Mouse (Mus musculus): ENCODE measurements around the gene Astl.
"Not testable (repeated sequence)": the region's sequence is repeated elsewhere in the genome, so short reads cannot be mapped to it uniquely, and the experiment has no call there.

The Astl gene

DNA sequence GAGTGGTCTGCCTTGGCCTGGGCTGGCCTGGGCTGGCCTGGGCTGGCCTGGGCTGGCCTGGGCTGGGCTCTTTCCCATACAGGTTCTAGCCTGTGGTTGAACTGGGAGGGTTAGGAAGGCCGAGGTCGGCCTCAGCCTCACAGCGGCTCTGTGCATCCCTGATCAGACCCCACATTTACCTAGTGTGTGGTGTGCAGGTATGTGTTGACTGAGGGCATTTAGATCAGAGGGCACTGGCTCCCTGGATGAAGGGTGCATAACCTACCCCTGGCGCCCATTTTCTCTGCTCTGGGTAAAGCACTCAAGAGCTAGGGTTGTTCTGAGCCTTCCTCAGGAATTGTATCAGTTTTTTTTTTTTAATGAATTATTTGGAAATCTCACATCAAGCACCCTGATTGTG, at the start of gene Astl:
Gene Astl, plus strand, starts transcription at position 224 of the 400 bp plus-strand sequence.
- no peak for DNase-seq

DNA sequence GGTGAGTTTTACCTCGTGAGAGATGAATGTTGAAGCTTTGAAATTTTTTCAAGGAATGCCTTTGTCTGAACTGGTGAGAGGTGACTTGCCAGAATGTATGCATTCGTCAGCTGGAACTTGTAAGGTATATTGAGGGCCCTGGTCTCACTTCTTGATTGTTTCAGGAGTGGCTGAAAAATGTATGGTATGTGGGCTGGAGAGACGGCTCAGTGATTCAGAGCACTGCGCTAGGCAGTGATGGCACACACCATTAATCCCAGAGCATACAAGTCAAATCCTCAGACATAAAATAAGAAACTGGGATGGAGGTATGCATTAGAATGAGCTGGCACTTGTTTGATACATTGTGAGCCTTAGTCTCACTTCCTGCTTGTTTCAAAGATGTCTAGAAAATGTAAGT, 46.2 kb upstream of the Astl start:
- no peak for DNase-seq

- no peak for DNase-seq
Measured at GRCm38 (mm10) chr2:127297001-127297805, 41.2 kb upstream of the Astl start.

- DNase-seq: no peak
Measured at GRCm38 (mm10) chr2:127298056-127298455, 40.4 kb upstream of the Astl start.

DNA sequence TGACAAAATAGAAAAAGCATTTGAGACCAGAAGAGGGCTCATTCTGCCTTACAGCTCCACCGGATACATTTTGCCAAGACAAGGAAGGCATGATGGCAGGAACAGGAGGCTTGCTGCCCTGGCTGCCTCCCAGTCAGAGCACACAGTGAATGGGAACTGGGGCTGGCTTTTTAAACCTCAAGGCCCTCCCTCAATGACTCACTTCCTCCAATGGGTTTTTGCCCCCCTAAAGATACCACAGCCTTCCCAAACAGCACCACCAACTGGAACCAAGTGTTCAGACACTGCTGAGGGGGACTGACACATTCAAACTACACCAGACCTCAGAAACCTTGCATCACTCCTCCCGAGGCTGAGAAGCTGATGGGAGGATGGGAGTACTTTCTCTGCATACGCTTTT, 37.7 kb upstream of the Astl start:
- DNase-seq: no peak

DNA sequence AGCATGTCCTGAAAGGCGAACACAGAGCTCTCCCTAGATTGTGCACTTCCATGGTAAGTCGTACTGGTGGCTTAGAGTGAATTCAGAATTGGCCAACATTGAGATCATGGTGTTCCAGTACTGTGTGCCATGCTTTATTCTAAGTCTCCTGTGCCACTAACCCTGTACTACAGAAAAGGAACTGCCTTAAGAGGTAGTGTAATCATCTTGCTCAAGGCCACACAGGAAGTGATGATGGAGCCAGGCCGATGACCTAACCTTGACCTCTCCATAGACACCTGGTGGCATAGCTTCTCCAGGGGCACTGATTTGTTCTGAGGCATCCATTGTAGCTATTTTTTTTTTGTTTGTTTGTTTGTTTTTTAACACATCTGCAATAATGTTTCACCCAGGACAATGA, 36.6 kb upstream of the Astl start:
- no peak for DNase-seq

DNA sequence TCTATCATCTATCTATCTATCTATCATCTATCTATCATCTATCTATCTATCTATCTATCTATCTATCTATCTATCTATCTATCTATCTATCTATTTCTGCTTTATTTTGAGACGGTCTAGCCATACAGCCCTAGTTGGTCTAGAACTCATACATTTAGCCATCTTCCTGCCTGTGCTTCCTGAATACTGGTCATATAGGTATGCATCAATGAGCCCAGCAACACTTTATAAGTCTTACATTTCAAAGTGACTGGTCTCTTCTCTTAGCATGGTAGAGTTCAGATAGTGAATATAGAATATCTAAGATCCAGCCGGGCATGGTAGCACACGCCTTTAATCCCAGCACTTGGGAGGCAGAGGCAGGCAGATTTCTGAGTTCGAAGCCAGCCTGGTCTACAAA, 34.2 kb upstream of the Astl start:
- DNase-seq: not testable (repeated sequence)

- no peak for DNase-seq
Measured at GRCm38 (mm10) chr2:127304609-127305210, 33.7 kb upstream of the Astl start.

DNA sequence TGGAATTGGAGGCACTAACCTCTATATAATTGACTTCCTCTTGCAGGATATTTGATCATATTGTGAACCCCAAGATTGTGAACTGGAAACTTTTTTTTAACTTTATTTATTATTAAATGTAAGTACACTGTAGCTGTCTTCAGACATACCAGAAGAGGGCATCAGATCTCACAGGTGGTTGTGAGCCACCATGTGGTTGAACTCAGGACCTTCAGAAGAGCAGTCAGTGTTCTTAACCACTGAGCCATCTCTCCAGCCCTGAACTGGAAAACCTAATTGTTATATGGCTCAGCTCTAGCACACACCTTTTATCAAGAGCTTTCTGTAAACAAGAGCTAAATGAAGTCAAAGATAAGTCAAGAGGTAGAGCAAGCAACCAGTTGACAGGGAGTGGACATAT, 32.3 kb upstream of the Astl start:
- no peak for DNase-seq

GRCm38 (mm10) chr2:127307179-127307578, 31.3 kb upstream of the Astl start:
- DNase-seq: no peak

- no peak for DNase-seq
Measured at GRCm38 (mm10) chr2:127308660-127309059, 29.8 kb upstream of the Astl start.

DNA sequence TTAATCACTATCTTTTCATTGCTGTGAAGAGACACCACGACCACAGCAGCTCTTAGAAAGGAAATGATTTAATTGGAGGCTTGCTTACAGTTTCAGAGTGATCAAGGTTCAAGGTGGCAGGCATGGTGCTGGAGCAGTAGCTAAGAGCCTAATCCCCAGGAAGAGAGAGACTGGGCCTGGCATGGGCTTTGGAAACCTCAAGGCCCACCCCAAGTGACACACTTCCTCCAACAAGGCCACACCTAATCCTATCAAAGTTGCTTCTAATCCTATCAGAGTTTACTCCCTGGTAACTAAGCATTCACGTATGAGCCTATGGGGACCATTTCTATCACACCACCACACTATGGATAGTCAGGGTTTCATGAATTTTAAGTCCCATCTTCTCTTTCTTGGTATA, 28.2 kb upstream of the Astl start:
- DNase-seq: no peak

DNA sequence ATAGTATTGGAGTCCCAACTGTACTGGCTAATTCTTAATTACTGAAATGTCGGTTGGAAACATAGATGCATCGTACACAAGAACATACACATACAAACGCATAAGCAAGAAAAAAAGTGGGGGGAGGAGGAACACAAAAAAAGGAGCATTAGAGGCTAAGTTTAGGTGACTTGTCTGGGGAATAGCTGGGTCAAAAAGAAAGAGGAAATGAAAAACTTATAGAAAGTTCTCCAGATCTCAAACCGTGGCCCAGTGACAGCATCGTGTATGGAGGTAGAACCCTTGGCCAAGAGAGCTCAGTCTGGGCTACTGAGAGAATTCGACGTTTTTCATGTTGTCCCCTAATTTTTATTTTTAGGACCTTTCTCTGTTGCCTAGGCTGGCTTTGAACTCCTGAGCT, 27.8 kb upstream of the Astl start:
- DNase-seq: no peak

- no peak for DNase-seq
Measured at GRCm38 (mm10) chr2:127311193-127311592, 27.2 kb upstream of the Astl start.

DNA sequence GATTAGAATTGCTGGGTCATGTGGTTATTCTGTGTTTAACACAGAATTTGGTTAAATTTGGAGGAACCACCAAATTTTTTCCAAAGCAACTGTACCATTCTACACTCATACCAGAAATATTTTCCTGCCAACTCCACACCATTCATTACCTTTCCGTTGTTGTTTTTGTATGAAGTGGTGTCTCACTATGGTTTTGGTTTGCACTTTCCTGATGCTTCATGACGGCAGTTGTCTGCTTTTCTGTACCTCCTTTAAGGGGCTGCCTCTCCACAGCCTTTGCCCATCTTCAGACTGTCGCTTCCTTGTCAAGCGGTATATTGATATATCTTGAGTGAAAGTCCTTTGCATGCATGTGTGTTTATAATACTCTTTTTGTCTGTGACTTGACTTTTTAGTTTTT, 25.6 kb upstream of the Astl start:
- no peak for DNase-seq

DNA sequence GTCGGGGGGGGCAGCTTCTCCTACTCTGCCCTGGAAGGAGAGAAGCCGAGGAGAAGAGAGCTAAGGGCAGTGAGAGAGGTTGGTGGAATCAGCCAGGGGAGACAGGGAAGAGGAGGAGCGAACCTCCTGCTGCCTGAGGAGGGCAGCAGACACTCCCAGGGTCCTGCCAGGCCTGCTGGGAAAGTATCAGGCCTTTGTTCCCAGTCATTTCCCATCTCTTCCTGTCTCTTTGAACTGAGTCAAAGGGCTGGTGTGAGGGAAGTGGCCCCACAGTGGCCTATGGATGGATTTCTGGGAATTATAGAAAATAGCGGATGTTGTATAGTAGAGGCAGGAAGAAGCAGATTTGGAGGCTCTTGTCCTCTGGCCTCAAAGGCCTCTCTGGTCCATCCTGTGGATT, 24.6 kb upstream of the Astl start:
- DNase-seq: no peak

- peak; percentile 20 for DNase-seq
Measured at GRCm38 (mm10) chr2:127314467-127315154, 23.8 kb upstream of the Astl start.

DNA sequence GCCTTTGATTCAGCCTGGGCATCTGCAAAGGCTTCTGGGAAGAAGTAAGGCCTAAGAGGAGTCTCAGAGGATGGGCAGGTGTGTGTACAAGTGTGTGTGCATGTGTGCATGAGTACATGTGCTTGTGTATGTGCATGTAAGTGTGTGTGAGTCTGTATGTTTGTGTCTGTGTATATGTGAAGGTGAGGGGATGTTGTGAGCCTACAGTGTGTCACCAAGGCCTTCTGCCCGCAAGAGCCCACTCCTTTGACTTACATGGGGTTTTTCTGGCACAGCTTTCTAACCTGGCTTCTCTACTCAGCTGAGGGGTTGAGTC, 23.3 kb upstream of the Astl start:
- DNase-seq: no peak

- no peak for DNase-seq
Measured at GRCm38 (mm10) chr2:127316431-127316830, 22.0 kb upstream of the Astl start.

GRCm38 (mm10) chr2:127318136-127318535, 20.3 kb upstream of the Astl start:
- no peak for DNase-seq

- DNase-seq: no peak
Measured at GRCm38 (mm10) chr2:127319071-127319470, 19.4 kb upstream of the Astl start.

- DNase-seq: no peak
Measured at GRCm38 (mm10) chr2:127322671-127323285, 15.7 kb upstream of the Astl start.

DNA sequence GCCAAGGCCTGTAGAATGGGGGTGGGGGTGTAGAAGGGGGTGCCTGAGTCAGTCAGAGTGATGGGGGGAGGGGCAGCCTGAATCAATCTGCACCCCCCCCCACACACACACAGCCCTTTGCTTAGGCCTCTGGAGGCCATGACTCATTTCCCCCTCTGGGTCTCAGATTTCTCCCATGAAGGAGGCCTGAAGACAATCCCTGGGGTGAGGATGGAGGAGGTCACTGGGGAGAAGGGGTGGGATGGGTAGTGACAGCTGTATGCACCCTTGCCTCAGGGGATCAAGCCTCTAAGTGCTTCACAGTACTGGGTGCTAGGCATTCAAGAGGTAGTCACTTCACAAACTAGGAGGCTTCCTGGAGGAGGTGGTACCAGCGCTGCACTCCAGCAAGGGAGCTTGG, 14.8 kb upstream of the Astl start:
- DNase-seq: no peak

DNA sequence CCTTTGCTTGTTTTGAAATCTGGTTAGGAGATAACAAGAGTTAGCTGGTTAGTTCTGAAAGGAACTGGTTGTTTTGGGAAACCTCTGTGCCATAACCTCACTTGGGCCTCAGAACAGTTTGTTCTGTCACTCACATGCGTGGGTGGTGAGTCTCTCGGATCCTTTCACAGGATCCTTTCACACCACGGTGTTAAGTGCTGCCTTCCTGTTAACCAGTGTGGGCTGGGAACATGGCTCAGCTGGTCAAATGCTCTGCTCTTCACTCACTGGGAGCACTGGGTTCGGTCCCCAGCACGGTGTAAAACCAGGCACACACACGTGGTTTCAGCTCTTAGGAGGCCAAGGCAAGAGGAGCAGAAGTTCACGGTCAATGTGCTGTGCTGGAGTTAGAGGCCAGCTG, 14.0 kb upstream of the Astl start:
- no peak for DNase-seq
